Mouse (Mus musculus) kidney, adult 2 months (tissue): ENCODE results near the gene Npl. TPM values are rescaled to one million over a fixed set of nuclear protein-coding genes. Genes with fewer than 3 reads are reported as not detected.
"Not testable (repeated sequence)": the region's sequence is repeated elsewhere in the genome, so short reads cannot be mapped to it uniquely, and the experiment has no call there.

Source experiments
- DNase-seq: peaks from one replicate; pipeline ENCODE4 v3.0.0; 2021
- H3K27ac ChIP-seq: fragments of 200-500 bp; 2 replicates; pipeline ENCODE4 v1.5.1; 2012; ENCODE audit warnings: low read depth, low read length, control low read depth, inconsistent platforms; ENCODE audit not compliant: insufficient read depth
- H3K27me3 ChIP-seq: fragments of 200-500 bp; replicated peaks from 2 replicates; pipeline ENCODE4 v1.6.1; 2012; ENCODE audit warnings: mild to moderate bottlenecking, moderate library complexity, low read length, inconsistent platforms; ENCODE audit not compliant: control insufficient read depth, insufficient read depth
- H3K36me3 ChIP-seq: fragments of 200-500 bp; 2 replicates; pipeline ENCODE4 v1.6.1; 2012; ENCODE audit warnings: mild to moderate bottlenecking, moderate library complexity, low read length, inconsistent platforms; ENCODE audit not compliant: control insufficient read depth, insufficient read depth
- H3K4me1 ChIP-seq: fragments of 200-500 bp; 2 replicates; pipeline ENCODE4 v1.6.1; 2011; ENCODE audit warnings: low read length; ENCODE audit not compliant: control insufficient read depth, insufficient read depth
- H3K4me3 ChIP-seq: fragments of 200-500 bp; 2 replicates; pipeline ENCODE4 v1.5.1; 2011; ENCODE audit warnings: mild to moderate bottlenecking, low read depth, low read length, control low read depth; ENCODE audit not compliant: insufficient read depth
- CTCF ChIP-seq: fragments of 200-500 bp; conservative IDR thresholded peaks from 2 replicates; pipeline ENCODE4 v1.5.1; 2011; ENCODE audit warnings: low read depth, mild to moderate bottlenecking, control low read depth, low read length, moderate library complexity, mixed read lengths; ENCODE audit not compliant: insufficient read depth, insufficient read length
- POLR2A ChIP-seq: fragments of 200-500 bp; IDR thresholded peaks from one replicate; pipeline ENCODE4 v1.6.1; 2011; ENCODE audit warnings: low read depth, low read length, control low read depth
- WGBS: fragments of 180-500 bp; shearing (Covaris S2); methylation state at CpG from one replicate; pipeline ENCODE4 v1.1.7; 2018; 5-methylcytosine and 5-hydroxymethylcytosine counted together
- polyA plus RNA-seq: library from polyadenylated mRNA; depleted of rRNA; stranded (reverse); fragments of >200 nt; gene quantifications from 2 replicates; pipeline ENCODE4 v1.2.3, GENCODE M21; 2012

Gene Npl
- polyA plus RNA-seq, 1 experiment, result 41.2 TPM

DNA sequence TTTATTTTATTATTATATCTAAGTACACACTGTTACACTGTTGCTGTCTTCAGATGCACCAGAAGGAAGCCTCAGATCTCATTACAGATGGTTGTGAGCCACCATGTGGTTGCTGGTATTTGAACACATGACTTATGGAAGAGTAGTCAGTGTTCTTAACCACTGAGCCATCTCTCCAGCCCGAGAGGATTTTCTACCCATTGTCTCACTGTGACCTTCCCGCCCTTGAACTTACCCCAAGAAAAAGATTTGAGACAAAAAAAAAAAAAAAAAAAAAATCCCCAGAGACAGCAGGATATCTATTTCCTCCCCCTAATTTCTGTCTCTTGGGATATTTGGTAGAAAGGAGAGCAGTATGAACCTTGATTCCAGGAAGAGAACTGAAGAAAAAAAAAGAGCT, 60.3 kb downstream of the Npl start:
- Histone ChIP-seq H3K4me3 (no peak overlapping the region), H3K36me3 (no peaks in the 10 kb centered on the region), H3K4me1 (peaks cover 12% of the 10 kb centered on the region), H3K27me3 (no peaks in the 10 kb centered on the region), H3K27ac (no peak overlapping the region)
- DNase-seq, result no peak
- TF ChIP-seq POLR2A (no peak), CTCF (no peak)
- 45% methylated on average over 2 of the region's 2 CpGs for WGBS

DNA sequence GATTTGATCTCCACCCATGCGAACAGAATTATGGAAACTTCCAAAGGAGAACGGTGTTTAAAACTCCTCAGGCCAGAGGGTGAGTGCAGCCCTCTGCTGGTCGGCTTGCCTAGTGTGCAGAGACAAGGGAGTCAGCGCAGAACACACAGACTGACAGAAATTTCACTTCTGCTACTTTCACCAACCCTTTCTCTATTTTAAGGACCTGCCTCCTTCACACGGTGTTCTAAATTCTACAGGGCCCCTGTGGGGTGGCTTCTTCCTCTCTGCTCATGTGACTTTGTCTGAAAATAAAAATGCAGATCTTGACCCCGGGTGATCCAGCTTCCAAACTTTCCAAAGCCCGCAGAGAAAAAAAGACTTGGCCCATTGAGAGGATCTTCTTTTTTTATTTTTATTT, 60.7 kb downstream of the Npl start:
- H3K4me3 ChIP-seq, result no peak overlapping the region
- H3K4me1 ChIP-seq, result peaks cover 14% of the 10 kb centered on the region
- 43% methylated on average over 7 of the region's 7 CpGs for WGBS
- TF ChIP-seq POLR2A, result no peak
- peak; percentile 39 for TF ChIP-seq CTCF
- no peaks in the 10 kb centered on the region for H3K36me3 ChIP-seq
- peak; percentile 40 for DNase-seq
- H3K27ac ChIP-seq, result no peak overlapping the region
- H3K27me3 ChIP-seq, result no peaks in the 10 kb centered on the region

DNA sequence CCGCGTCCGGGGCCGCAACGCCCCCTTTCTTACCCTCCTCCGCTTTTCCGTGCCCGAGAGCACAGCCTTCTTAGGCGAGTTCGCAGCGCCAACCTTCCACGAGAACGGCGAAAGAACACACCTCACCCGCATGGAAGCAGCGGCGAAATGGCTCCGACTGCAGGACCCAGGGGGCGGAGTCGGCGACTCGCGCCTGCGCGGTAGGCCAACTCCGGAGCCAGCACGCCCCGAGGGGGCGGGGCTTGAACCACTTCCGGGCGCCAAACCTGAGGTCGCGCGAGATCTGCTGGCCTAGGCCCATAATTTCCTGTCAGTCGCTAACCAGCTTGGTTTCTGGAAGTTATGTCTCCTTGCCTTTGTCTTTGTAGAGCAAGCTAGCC, 62.4 kb downstream of the Npl start, which contains the start of gene Dhx9:
Dhx9 (minus strand) TSS at position 161 of the 380 bp plus-strand sequence.
- Histone ChIP-seq H3K27ac (peak within 1 kb of the TSS; percentile 90), H3K36me3 (no peaks in the 10 kb centered on the region), H3K4me1 (peaks cover 9% of the 10 kb centered on the region), H3K4me3 (peak within 1 kb of the TSS; percentile 79), H3K27me3 (no peaks in the 10 kb centered on the region)
- TF ChIP-seq CTCF (no peak), POLR2A (peak; percentile 97)
- peak; percentile 99 for DNase-seq
- WGBS, result under 1% methylated on average over 35 of the region's 35 CpGs

DNA sequence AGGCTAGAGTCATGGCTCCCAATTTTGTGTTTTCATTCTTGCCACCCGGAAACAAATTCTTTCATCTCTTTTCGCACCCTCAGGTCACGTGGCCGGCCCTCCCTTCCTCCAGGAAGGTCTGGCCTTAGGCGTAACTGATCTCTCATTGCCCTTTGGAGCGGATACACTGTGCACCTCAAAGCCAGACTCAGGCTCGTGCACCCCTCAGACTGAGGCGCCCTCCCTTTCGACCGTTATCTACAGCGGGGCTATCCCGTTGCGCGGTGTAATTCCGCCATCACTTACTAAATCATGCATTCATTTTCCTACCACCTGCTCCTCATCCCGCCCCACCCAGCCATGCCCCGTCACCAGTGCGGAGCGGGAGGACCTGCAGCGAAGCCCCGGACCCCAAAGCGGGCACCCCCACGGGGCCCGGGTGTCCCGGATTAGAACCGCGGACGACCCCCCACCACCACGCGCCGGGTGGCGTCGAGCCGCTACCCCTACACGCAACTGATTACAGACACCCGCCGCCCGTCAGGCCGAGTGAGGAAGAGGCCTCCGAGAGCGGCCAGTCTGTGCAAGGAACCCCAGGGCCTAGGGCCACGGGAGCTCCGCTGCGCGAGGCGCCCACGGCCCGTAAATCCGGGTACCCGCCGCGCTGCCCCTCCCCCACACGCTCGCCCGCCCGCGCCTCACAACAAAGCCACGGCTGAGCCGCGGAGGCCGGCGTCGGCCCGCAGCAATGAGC, 62.9 kb downstream of the Npl start:
- no peaks in the 10 kb centered on the region for H3K36me3 ChIP-seq
- peak overlapping the region; percentile 40 for H3K27ac ChIP-seq
- under 1% methylated on average over 64 of the region's 64 CpGs for WGBS
- TF ChIP-seq POLR2A (no peak), CTCF (no peak)
- peak; percentile 77 for DNase-seq
- peaks cover 9% of the 10 kb centered on the region for H3K4me1 ChIP-seq
- H3K27me3 ChIP-seq, result no peaks in the 10 kb centered on the region
- peak overlapping the region; percentile 79 for H3K4me3 ChIP-seq

DNA sequence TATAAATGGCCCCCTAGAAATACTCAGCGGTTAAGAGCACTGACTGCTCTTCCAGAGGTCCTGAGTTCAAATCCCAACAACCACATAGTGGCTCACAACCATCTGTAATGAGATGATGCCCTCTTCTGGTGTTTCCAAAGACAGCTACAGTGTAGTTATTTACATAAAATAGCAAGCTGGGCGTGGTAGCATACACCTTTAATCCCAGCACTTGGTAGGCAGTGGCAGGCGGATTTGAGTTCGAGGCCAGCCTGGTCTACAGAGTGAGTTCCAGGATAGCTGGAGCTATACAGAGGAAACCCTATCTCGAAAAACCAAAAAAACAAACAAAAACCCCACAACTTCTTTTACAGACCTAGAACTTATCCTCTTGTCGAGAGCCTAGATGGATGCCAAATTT, 63.7 kb downstream of the Npl start:
- H3K4me1 ChIP-seq, H3K36me3 ChIP-seq, DNase-seq, H3K27me3 ChIP-seq, H3K27ac ChIP-seq: not testable (repeated sequence)
- WGBS, result 11% methylated on average over 6 of the region's 6 CpGs
- peak overlapping the region; percentile 79 for H3K4me3 ChIP-seq

DNA sequence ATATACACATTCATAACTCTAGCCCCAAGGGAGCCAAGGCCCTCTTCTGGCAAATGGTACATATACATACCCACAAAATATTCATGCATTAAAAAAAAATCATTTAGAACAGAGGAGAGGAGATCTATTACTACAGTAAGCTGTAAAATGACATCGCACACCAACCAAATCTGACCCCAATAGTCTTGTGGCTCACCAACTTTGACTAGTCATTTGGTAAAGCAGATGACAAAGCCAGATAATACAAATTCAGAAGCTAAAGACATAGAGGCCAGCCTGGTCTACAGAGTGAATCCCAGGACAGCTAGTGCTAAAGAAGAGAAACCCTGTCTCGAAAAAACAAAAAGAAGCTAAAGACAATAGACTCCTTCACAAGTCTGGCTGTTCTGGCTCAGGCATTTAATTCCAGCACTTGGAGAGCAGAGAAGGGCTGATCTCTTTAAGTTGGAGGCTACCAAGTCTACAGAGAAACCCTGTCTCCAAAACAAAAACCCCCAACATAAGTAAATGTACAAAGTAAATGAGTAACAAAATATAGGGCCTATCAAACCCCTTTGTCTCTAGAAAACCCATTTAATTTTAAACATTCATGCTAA, 64.5 kb downstream of the Npl start:
- 22% methylated on average over 2 of the region's 2 CpGs for WGBS
- H3K4me1 ChIP-seq, result peaks cover 9% of the 10 kb centered on the region
- peaks cover 8% of the 10 kb centered on the region for H3K36me3 ChIP-seq
- TF ChIP-seq CTCF (no peak), POLR2A (no peak)
- DNase-seq, result no peak
- no peaks in the 10 kb centered on the region for H3K27me3 ChIP-seq
- H3K4me3 ChIP-seq, result no peak overlapping the region
- no peak overlapping the region for H3K27ac ChIP-seq

DNA sequence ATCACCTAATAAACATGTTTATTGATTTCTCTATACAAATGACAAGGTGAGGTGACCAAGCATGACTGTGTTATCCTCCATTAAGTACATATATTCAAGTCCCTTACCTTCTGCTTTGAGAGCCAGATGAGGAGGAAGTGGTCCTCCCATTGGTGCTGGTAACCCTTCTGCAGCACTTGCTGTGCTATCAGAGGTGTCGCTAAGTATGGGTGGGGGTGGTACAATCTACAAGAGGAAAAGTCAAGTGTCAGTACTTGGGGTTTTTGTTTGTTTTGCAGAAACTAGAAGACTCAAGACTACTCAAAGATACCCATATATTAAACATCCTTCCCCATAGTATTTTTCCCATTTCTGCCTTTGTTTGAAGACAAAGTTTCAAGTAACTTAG, 68.8 kb downstream of the Npl start:
- no peak for DNase-seq
- no peaks in the 10 kb centered on the region for H3K27me3 ChIP-seq
- peaks cover 21% of the 10 kb centered on the region for H3K36me3 ChIP-seq
- TF ChIP-seq POLR2A (no peak), CTCF (no peak)
- no peak overlapping the region for H3K4me3 ChIP-seq
- H3K27ac ChIP-seq, result no peak overlapping the region
- H3K4me1 ChIP-seq, result peaks cover 9% of the 10 kb centered on the region
- WGBS, result 83% methylated on average over 1 of the region's 1 CpGs

DNA sequence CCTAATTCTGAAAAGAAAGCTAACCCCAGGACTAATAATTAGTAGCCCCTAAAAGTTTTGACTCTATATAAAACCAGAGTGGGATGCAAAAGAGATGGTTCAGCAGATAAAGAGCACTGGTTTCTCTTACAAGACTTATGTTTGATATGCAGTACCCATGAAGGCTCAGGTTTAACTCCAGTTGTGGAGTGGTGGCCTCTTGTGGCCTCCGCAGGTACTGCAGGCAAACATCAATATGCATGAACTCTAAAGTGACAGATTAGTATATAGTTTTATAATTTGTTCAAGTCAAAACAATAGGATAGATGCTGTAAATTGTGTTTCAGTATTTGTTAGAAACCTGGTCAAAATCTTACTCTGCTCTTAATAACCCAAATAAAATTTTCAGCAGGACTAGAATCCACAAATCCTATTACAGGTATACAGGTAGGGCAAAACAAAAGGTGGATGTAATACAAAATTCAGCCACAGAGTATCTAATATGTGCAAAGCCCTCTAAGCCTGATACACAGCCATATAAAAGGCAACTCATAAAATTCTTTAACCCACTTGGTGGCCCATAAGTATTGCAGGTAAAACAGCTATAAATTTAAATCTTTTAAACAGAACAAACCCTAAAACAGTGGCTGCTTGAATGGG, 69.3 kb downstream of the Npl start:
- 52% methylated on average over 1 of the region's 1 CpGs for WGBS
- DNase-seq, result peak; percentile 73
- TF ChIP-seq CTCF, result peak; percentile 76
- no peak for TF ChIP-seq POLR2A
- H3K4me1 ChIP-seq, result peaks cover 9% of the 10 kb centered on the region
- H3K36me3 ChIP-seq, result peaks cover 21% of the 10 kb centered on the region
- H3K4me3 ChIP-seq, result no peak overlapping the region
- no peaks in the 10 kb centered on the region for H3K27me3 ChIP-seq
- no peak overlapping the region for H3K27ac ChIP-seq
